Mouse (Mus musculus) MEL (cell line): ENCODE measurements around the gene 1700024P04Rik. TPM values are rescaled to one million over a fixed set of nuclear protein-coding genes. Genes with fewer than 3 reads are reported as not detected.

Source experiments
- DNase-seq: peaks from one replicate; pipeline ENCODE4 v3.0.0; 2011; ENCODE audit warnings: low read depth, low spot score
- H3K27ac ChIP-seq: 2 replicates; pipeline ENCODE4 v1.5.1; 2012; ENCODE audit warnings: low read depth, mild to moderate bottlenecking, control low read depth, low read length, moderate library complexity; ENCODE audit not compliant: control insufficient read depth
- H3K27me3 ChIP-seq, 2 experiments: fragments of 150-350 bp in 1 of 2; sonication (generic) in 1 of 2; 2 replicates each; pipeline ENCODE4 v1.6.1; 2012; ENCODE audit warnings: low read length in 2 of 2, mild to moderate bottlenecking in 2 of 2, improper control_type of control experiment in 1 of 2, moderate library complexity in 1 of 2; ENCODE audit not compliant: insufficient read depth in 2 of 2, control insufficient read depth in 1 of 2
- H3K36me3 ChIP-seq, 2 experiments: 2 replicates each; pipeline ENCODE4 v1.6.1; 2012 to 2014; ENCODE audit warnings: low read length in 2 of 2, improper control_type of control experiment in 1 of 2, inconsistent platforms in 1 of 2, mild to moderate bottlenecking in 1 of 2; ENCODE audit not compliant: insufficient read depth in 2 of 2, control insufficient read depth in 1 of 2
- H3K4me1 ChIP-seq, 2 experiments: fragments of 150-350 bp in 1 of 2; sonication (generic) in 1 of 2; 2 replicates each; pipeline ENCODE4 v1.6.1; 2012; ENCODE audit warnings: low read length in 2 of 2, improper control_type of control experiment in 1 of 2, mild to moderate bottlenecking in 1 of 2; ENCODE audit not compliant: insufficient read depth in 2 of 2, control insufficient read depth in 1 of 2
- H3K4me3 ChIP-seq, 2 experiments: fragments of 150-350 bp in 1 of 2; sonication (generic) in 1 of 2; 2 replicates each; pipeline ENCODE4 v1.5.1; 2012; ENCODE audit warnings: low read depth in 2 of 2, low read length in 2 of 2, mild to moderate bottlenecking in 2 of 2, moderate library complexity in 2 of 2, control low read depth in 1 of 2, improper control_type of control experiment in 1 of 2; ENCODE audit not compliant: control insufficient read depth in 1 of 2, insufficient read depth in 1 of 2
- H3K79me2 ChIP-seq: 2 replicates; pipeline ENCODE4 v1.6.1; 2012; ENCODE audit warnings: mild to moderate bottlenecking, low read length, moderate library complexity; ENCODE audit not compliant: control insufficient read depth, poor library complexity, insufficient read depth
- H3K9ac ChIP-seq: 2 replicates; pipeline ENCODE4 v1.6.1; 2012; ENCODE audit warnings: low read depth, mild to moderate bottlenecking, control low read depth, low read length, moderate library complexity; ENCODE audit not compliant: control insufficient read depth, poor library complexity, severe bottlenecking
- H3K9me3 ChIP-seq: fragments of 150-350 bp; sonication (generic); replicated peaks from 2 replicates; pipeline ENCODE4 v1.6.1; 2012; ENCODE audit warnings: mild to moderate bottlenecking, low read length, improper control_type of control experiment, moderate library complexity; ENCODE audit not compliant: insufficient read depth
- BHLHE40 ChIP-seq: IDR thresholded peaks from 2 replicates; pipeline ENCODE4 v1.6.1; 2012; ENCODE audit warnings: low read depth, mild to moderate bottlenecking, inconsistent platforms, low read length, improper control_type of control experiment, borderline replicate concordance
- CHD2 ChIP-seq: IDR thresholded peaks from 2 replicates; pipeline ENCODE4 v1.6.1; 2011; ENCODE audit warnings: low read length, improper control_type of control experiment
- E2F4 ChIP-seq: IDR thresholded peaks from 2 replicates; pipeline ENCODE4 v1.6.1; 2011; ENCODE audit warnings: low read depth, low read length, improper control_type of control experiment, borderline replicate concordance
- ELF1 ChIP-seq: IDR thresholded peaks from 2 replicates; pipeline ENCODE4 v1.6.1; 2014; ENCODE audit warnings: low read depth, mild to moderate bottlenecking, inconsistent platforms, low read length, improper control_type of control experiment, moderate library complexity
- ETS1 ChIP-seq: IDR thresholded peaks from 2 replicates; pipeline ENCODE4 v1.6.1; 2012; ENCODE audit warnings: low read depth, mild to moderate bottlenecking, inconsistent platforms, low read length, improper control_type of control experiment, moderate library complexity
- GATA1 ChIP-seq: IDR thresholded peaks from 2 replicates; pipeline ENCODE4 v1.6.1; 2011; ENCODE audit warnings: low read depth, low read length, improper control_type of control experiment
- KAT2A ChIP-seq: conservative IDR thresholded peaks from 2 replicates; pipeline ENCODE4 v1.6.1; 2012; ENCODE audit warnings: low read depth, low read length, improper control_type of control experiment, inconsistent platforms
- MAFK ChIP-seq: IDR thresholded peaks from 2 replicates; pipeline ENCODE4 v1.6.1; 2011; ENCODE audit warnings: low read depth, mild to moderate bottlenecking, low read length, improper control_type of control experiment, borderline replicate concordance
- MAX ChIP-seq: IDR thresholded peaks from 2 replicates; pipeline ENCODE4 v1.6.1; 2011; ENCODE audit warnings: low read length, improper control_type of control experiment
- MAZ ChIP-seq: IDR thresholded peaks from 2 replicates; pipeline ENCODE4 v1.6.1; 2012; ENCODE audit warnings: low read depth, mild to moderate bottlenecking, inconsistent platforms, low read length, improper control_type of control experiment
- MEF2A ChIP-seq: IDR thresholded peaks from 2 replicates; pipeline ENCODE4 v1.6.1; 2014; ENCODE audit warnings: low read depth, mild to moderate bottlenecking, inconsistent platforms, low read length, improper control_type of control experiment; ENCODE audit not compliant: poor library complexity, insufficient replicate concordance, severe bottlenecking; ENCODE audit errors: extremely low read depth
- MYB ChIP-seq: IDR thresholded peaks from 2 replicates; pipeline ENCODE4 v1.6.1; 2011; ENCODE audit warnings: mild to moderate bottlenecking, low read depth, low read length, improper control_type of control experiment
- MYC ChIP-seq: IDR thresholded peaks from 2 replicates; pipeline ENCODE4 v1.6.1; 2011; ENCODE audit warnings: low read depth, mild to moderate bottlenecking, low read length, improper control_type of control experiment, moderate library complexity
- POLR2A ChIP-seq, 2 experiments: IDR thresholded peaks; 2 replicates each; pipeline ENCODE4 v1.6.1; 2011 to 2012; ENCODE audit warnings: low read length in 2 of 2, mild to moderate bottlenecking in 2 of 2, control low read depth in 1 of 2, improper control_type of control experiment in 1 of 2, low read depth in 1 of 2, moderate library complexity in 1 of 2; ENCODE audit not compliant: control insufficient read depth in 1 of 2, insufficient read depth in 1 of 2, poor library complexity in 1 of 2
- POLR2AphosphoS2 ChIP-seq: IDR thresholded peaks from 2 replicates; pipeline ENCODE4 v1.6.1; 2011; ENCODE audit warnings: low read length, improper control_type of control experiment
- RAD21 ChIP-seq: IDR thresholded peaks from 2 replicates; pipeline ENCODE4 v1.6.1; 2011; ENCODE audit warnings: mild to moderate bottlenecking, low read depth, low read length, improper control_type of control experiment
- RCOR1 ChIP-seq: IDR thresholded peaks from 2 replicates; pipeline ENCODE4 v1.6.1; 2012; ENCODE audit warnings: low read depth, mild to moderate bottlenecking, inconsistent platforms, low read length, improper control_type of control experiment
- SIN3A ChIP-seq: IDR thresholded peaks from 2 replicates; pipeline ENCODE4 v1.6.1; 2012; ENCODE audit warnings: low read length, improper control_type of control experiment, inconsistent platforms
- TCF12 ChIP-seq: IDR thresholded peaks from 2 replicates; pipeline ENCODE4 v1.6.1; 2014; ENCODE audit warnings: low read depth, mild to moderate bottlenecking, inconsistent platforms, low read length, improper control_type of control experiment, moderate library complexity
- UBTF ChIP-seq: IDR thresholded peaks from 2 replicates; pipeline ENCODE4 v1.6.1; 2012; ENCODE audit warnings: low read depth, mild to moderate bottlenecking, inconsistent platforms, low read length, improper control_type of control experiment, moderate library complexity, borderline replicate concordance; ENCODE audit not compliant: insufficient read depth
- USF1 ChIP-seq: IDR thresholded peaks from 2 replicates; pipeline ENCODE4 v1.6.1; 2014; ENCODE audit warnings: low read depth, mild to moderate bottlenecking, inconsistent platforms, low read length, improper control_type of control experiment, moderate library complexity
- USF2 ChIP-seq, 2 experiments: IDR thresholded peaks; 2 replicates each; pipeline ENCODE4 v1.6.1; 2011 to 2012; ENCODE audit warnings: improper control_type of control experiment in 2 of 2, low read length in 2 of 2, borderline replicate concordance in 1 of 2, inconsistent platforms in 1 of 2, low read depth in 1 of 2, mild to moderate bottlenecking in 1 of 2; ENCODE audit not compliant: insufficient read depth in 1 of 2
- ZMIZ1 ChIP-seq: IDR thresholded peaks from 2 replicates; pipeline ENCODE4 v1.6.1; 2012; ENCODE audit warnings: low read depth, mild to moderate bottlenecking, inconsistent platforms, low read length, improper control_type of control experiment, moderate library complexity
- ZNF384 ChIP-seq: IDR thresholded peaks from 2 replicates; pipeline ENCODE4 v1.6.1; 2012; ENCODE audit warnings: low read depth, mild to moderate bottlenecking, inconsistent platforms, low read length, improper control_type of control experiment
- polyA plus RNA-seq, 2 experiments: library from polyadenylated mRNA; stranded (reverse) in 1 of 2; unstranded in 1 of 2; fragments of >175 nt in 1 of 2; fragments of >200 nt in 1 of 2; gene quantifications; 2 replicates each; pipeline versions ENCODE4 v1.2.1 to v1.2.4; 2012; ENCODE audit warnings: low replicate concordance in 2 of 2, low read depth in 1 of 2; ENCODE audit not compliant: insufficient read length in 2 of 2, insufficient read depth in 1 of 2, missing spikeins in 1 of 2
- total RNA-seq: library from RNA; depleted of rRNA; stranded (reverse); fragments of 300-350 nt; gene quantifications from 2 replicates; pipeline ENCODE4 v1.2.3, GENCODE M21; 2012

1700024P04Rik gene
- total and polyA plus RNA-seq, 3 experiments: not detected

GRCm38 (mm10) chr13:99019831-99020669, 35.7 kb upstream of the 1700024P04Rik start (continued):
- TF ChIP-seq MEF2A (no peak), RCOR1 (peak; percentile 28; the same call in 1 of the 2 replicates), MAFK (no peak), RAD21 (no peak), TCF12 (peak; percentile 94), GATA1 (peak; percentile 85), KAT2A (no peak), POLR2AphosphoS2 (no peak), ELF1 (no peak), MYB (no peak), ETS1 (peak; percentile 87), SIN3A (0 out of 2 replicates have a peak, but pooled peaks have one; percentile 23), MAZ (no peak), CHD2 (no peak)

DNA sequence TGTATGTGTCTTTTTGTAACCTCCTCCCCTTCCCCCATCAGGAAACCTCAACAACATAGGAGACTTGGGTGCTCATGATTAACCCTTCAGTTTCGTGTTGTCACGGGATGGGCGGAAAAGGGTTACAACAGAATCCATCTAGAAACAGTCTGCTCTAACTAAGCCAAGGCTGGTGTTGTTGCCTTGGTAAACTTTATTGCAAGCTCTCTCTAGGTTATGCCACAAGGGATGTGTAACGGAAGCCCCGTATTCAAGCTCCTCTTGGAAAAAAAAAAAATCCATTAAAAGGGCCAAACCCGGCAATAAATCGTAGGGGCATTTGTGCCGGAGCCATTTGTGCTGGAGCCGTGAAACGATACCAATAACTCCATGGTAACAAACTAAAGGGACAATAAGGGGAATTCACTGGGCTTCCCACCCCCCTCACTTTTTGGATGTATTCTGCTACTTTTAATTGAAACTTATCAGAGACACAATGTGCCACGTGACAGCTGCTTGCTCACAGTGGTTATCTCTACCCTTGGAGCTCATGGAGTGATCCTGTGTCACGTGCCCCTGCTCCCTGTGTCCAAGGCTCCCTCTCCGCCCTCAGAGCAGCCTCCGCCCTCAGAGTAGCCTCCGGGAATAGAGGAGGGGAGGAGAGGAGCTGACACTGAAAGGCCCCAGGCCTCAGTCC, 34.3 kb upstream of the 1700024P04Rik start:
- H3K36me3 ChIP-seq: peaks cover 0 to 8% of the 10 kb centered on the region in 2 experiments; a peak in 2 of 4 replicates
- H3K27ac ChIP-seq: no peak overlapping the region
- no peak overlapping the region for H3K4me3 ChIP-seq
- H3K79me2 ChIP-seq: no peaks in the 10 kb centered on the region
- no peaks in the 10 kb centered on the region; the same call in 1 of the 2 replicates for H3K9me3 ChIP-seq
- H3K9ac ChIP-seq: no peak overlapping the region
- TF ChIP-seq BHLHE40 (peak; percentile 79), MAX (peak; percentile 44; the same call in 1 of the 2 replicates), UBTF (no peak), MYC (no peak), ELF1 (no peak), POLR2AphosphoS2 (no peak), MAFK (no peak), USF2 (IDR thresholded peaks at IDR 0.05; ENCODE audit: borderline replicate concordance in 1 of 2, insufficient read depth in 1 of 2, low read depth in 1 of 2, low read length in 2 of 2) (peak in 1 of 2 experiments; percentile 64; a peak in 2 of 4 replicates), RCOR1 (no peak), ZNF384 (no peak), USF1 (peak; percentile 93), POLR2A (IDR thresholded peaks at IDR 0.05; ENCODE audit: control insufficient read depth in 1 of 2, insufficient read depth in 1 of 2, low read depth in 1 of 2, low read length in 2 of 2, poor library complexity in 1 of 2) (no peak), E2F4 (no peak), KAT2A (no peak), ZMIZ1 (no peak)
- peaks cover 0 to 1% of the 10 kb centered on the region in 2 experiments; a peak in 1 of 4 replicates for H3K27me3 ChIP-seq
- H3K4me1 ChIP-seq: peaks cover 2 to 9% of the 10 kb centered on the region in 2 experiments; a peak in 3 of 4 replicates
- peak; percentile 6 for DNase-seq
